8 mouse cellular contexts compared by ENCODE assay signal in genomic region chr17:24530361-24531050, GRCm38 (mm10). TPM values are rescaled to one million over a fixed set of nuclear protein-coding genes. Genes with fewer than 3 reads are reported as not detected.
DNase-seq lines count a peak whose midpoint lies in the region; ATAC-seq and TF ChIP-seq lines count a peak whose summit lies in the region.

No protein-coding gene starts in this region.

- H3K27ac ChIP-seq in heart, embryonic 11.5 days (ENCODE audit: low read depth, low read length) = no peak overlapping the region
- H3K27ac ChIP-seq in ES-Bruce4 (ENCODE audit: insufficient read depth, low read length) = peak overlapping the region; percentile 96; the same call in 1 of the 2 replicates
- H3K27ac ChIP-seq in forebrain, embryonic 14.5 days (ENCODE audit: low read depth, low read length) = no peak overlapping the region
- H3K27ac ChIP-seq in liver, embryonic 15.5 days (replicated peaks) = peak overlapping the region; percentile 84; the same call in 1 of the 2 replicates

- H3K4me1 ChIP-seq in heart, embryonic 11.5 days (ENCODE audit: control insufficient read depth, insufficient read depth, low read length) = peaks cover 33% of the 10 kb centered on the region
- H3K4me1 ChIP-seq in ES-Bruce4 (ENCODE audit: control insufficient read depth, insufficient read depth, low read length) = no peaks in the 10 kb centered on the region
- peaks cover 30% of the 10 kb centered on the region for H3K4me1 ChIP-seq in forebrain, embryonic 14.5 days (ENCODE audit: control insufficient read depth, insufficient read depth, low read length)
- H3K4me1 ChIP-seq in liver, embryonic 15.5 days (replicated peaks) = peaks cover 71% of the 10 kb centered on the region

- peaks cover 5% of the 10 kb centered on the region for H3K36me3 ChIP-seq in heart, embryonic 11.5 days (ENCODE audit: control insufficient read depth, insufficient read depth, low read length)
- peaks cover 27% of the 10 kb centered on the region for H3K36me3 ChIP-seq in ES-Bruce4 (ENCODE audit: control insufficient read depth, insufficient read depth, low read length, poor library complexity, severe bottlenecking)
- H3K36me3 ChIP-seq in forebrain, embryonic 14.5 days (ENCODE audit: control insufficient read depth, insufficient read depth, low read length) = peaks cover 15% of the 10 kb centered on the region
- H3K36me3 ChIP-seq in liver, embryonic 15.5 days (replicated peaks) = peaks cover 21% of the 10 kb centered on the region; the same call in 1 of the 2 replicates

- H3K27me3 ChIP-seq in heart, embryonic 11.5 days (ENCODE audit: control insufficient read depth, insufficient read depth, low read length) = no peaks in the 10 kb centered on the region
- H3K27me3 ChIP-seq in ES-Bruce4 (ENCODE audit: control insufficient read depth, insufficient read depth, low read length, poor library complexity, severe bottlenecking) = no peaks in the 10 kb centered on the region
- no peaks in the 10 kb centered on the region for H3K27me3 ChIP-seq in forebrain, embryonic 14.5 days (replicated peaks; ENCODE audit: control insufficient read depth, insufficient read depth, low read length)
- no peaks in the 10 kb centered on the region for H3K27me3 ChIP-seq in liver, embryonic 15.5 days

- 33% methylated on average over 8 of the region's 8 CpGs for WGBS in heart, embryonic 11.5 days (ENCODE audit: insufficient replicate concordance)
- 26% methylated on average over 8 of the region's 8 CpGs for WGBS in forebrain, embryonic 14.5 days
- WGBS in liver, embryonic 15.5 days (ENCODE audit: insufficient replicate concordance) = 24% methylated on average over 8 of the region's 8 CpGs

- no peaks in the 10 kb centered on the region for H3K9me3 ChIP-seq in heart, embryonic 11.5 days (replicated peaks; ENCODE audit: control insufficient read depth, low read length)
- no peaks in the 10 kb centered on the region for H3K9me3 ChIP-seq in ES-Bruce4 (replicated peaks; ENCODE audit: control insufficient read depth, insufficient read depth, low read length, poor library complexity, severe bottlenecking)
- no peaks in the 10 kb centered on the region for H3K9me3 ChIP-seq in forebrain, embryonic 14.5 days (replicated peaks; ENCODE audit: control insufficient read depth, low read length)
- no peaks in the 10 kb centered on the region for H3K9me3 ChIP-seq in liver, embryonic 15.5 days (replicated peaks)

- no peak for ATAC-seq in heart, embryonic 11.5 days (replicated peaks; ENCODE audit: insufficient number of reproducible peaks, low FRiP score, low TSS enrichment)
- ATAC-seq in forebrain, embryonic 14.5 days = no peak
- ATAC-seq in liver, embryonic 15.5 days (ENCODE audit: insufficient read depth) = no peak

- H3K4me2 ChIP-seq in heart, embryonic 11.5 days = peak overlapping the region; percentile 85
- peak overlapping the region; percentile 94 for H3K4me2 ChIP-seq in forebrain, embryonic 14.5 days (ENCODE audit: low read length)
- H3K4me2 ChIP-seq in liver, embryonic 15.5 days = peak overlapping the region; percentile 85

- H3K9ac ChIP-seq in heart, embryonic 11.5 days (ENCODE audit: low read depth, low read length) = peak overlapping the region; percentile 80
- peak overlapping the region; percentile 98 for H3K9ac ChIP-seq in ES-Bruce4 (ENCODE audit: low read depth, poor library complexity, severe bottlenecking)
- peak overlapping the region; percentile 85 for H3K9ac ChIP-seq in forebrain, embryonic 14.5 days (ENCODE audit: low read length)
- H3K9ac ChIP-seq in liver, embryonic 15.5 days = peak overlapping the region; percentile 67; the same call in 1 of the 2 replicates

- intact Hi-C loops in heart, postnatal 14 days (cut with DNase I) = no loop called here
- intact Hi-C loops in left cerebral cortex, postnatal 4 days (cut with DNase I) = no loop called here

- peak; percentile 10 for TF ChIP-seq CTCF in ES-Bruce4 (IDR thresholded peaks at IDR 0.05; ENCODE audit: low read depth, low read length)

- peak overlapping the region; percentile 95 for H3K4me3 ChIP-seq in heart, embryonic 11.5 days (ENCODE audit: low read depth, low read length)
- peak overlapping the region; percentile 99 for H3K4me3 ChIP-seq in ES-Bruce4 (ENCODE audit: low read depth, low read length)
- no peak overlapping the region for H3K4me3 ChIP-seq in forebrain, embryonic 14.5 days (ENCODE audit: low read depth, low read length)
- H3K4me3 ChIP-seq in liver, embryonic 15.5 days (replicated peaks) = peak overlapping the region; percentile 78

- TF ChIP-seq EP300 in ES-Bruce4 (IDR thresholded peaks at IDR 0.05; ENCODE audit: insufficient read depth, low read depth, low read length) = no peak

- TF ChIP-seq POLR2A in ES-Bruce4 (IDR thresholded peaks at IDR 0.05; ENCODE audit: insufficient read depth, low read length) = no peak

- DNase-seq in heart, postnatal 14 days = no peak
- DNase-seq in forebrain, embryonic 14.5 days (ENCODE audit: low spot score) = no peak
- no peak for DNase-seq in frontal cortex, postnatal 25 days (ENCODE audit: low spot score in 2 of 2)
- DNase-seq in left cerebral cortex, postnatal 4 days = no peak
- no peak for DNase-seq in adrenal gland, adult 18-20 months (ENCODE audit: low spot score in 2 of 2)

RNA-seq across cellular contexts. Expression of gene Traf7, which starts 2.8 kb away (rescaled TPM):
- 72.3 and 80.1 TPM in 2 replicates for polyA plus RNA-seq in heart, embryonic 11.5 days (2014; fragmentation: Nextera tagmentation; extraction: Ambion mirVana)
- 10 to 100 TPM; 57.2 to 65.5 TPM for total RNA-seq in heart, postnatal 14 days (2021)
- polyA plus RNA-seq in ES-Bruce4 (2011; ENCODE audit: insufficient read depth, insufficient read length, low read depth, missing spikeins) = 145 and 168 TPM in 2 replicates
- 80.1 and 96.6 TPM in 2 replicates for polyA plus RNA-seq in forebrain, embryonic 14.5 days (2014; fragmentation: Nextera tagmentation; extraction: Ambion mirVana)
- 32.9 and 35.2 TPM in 2 replicates for polyA plus RNA-seq in liver, embryonic 15.5 days (2015; fragmentation: Nextera tagmentation; extraction: Ambion mirVana)
- 100 to 1,000 TPM; 166 to 172 TPM for total RNA-seq in left cerebral cortex, postnatal 4 days (2021)
- 100 to 1,000 TPM; 101 to 105 TPM for total RNA-seq in adrenal gland, adult 18-20 months (2021)

RNA-seq across cellular contexts. Expression of gene Rab26, which starts 3.5 kb away (rescaled TPM):
- 1.1 and 1.9 TPM in 2 replicates for polyA plus RNA-seq in heart, embryonic 11.5 days (2014; fragmentation: Nextera tagmentation; extraction: Ambion mirVana)
- under 1 TPM; 0.19 to 0.34 TPM for total RNA-seq in heart, postnatal 14 days (2021)
- polyA plus RNA-seq in ES-Bruce4 (2011; ENCODE audit: insufficient read depth, insufficient read length, low read depth, missing spikeins) = 1.2 and 1.5 TPM in 2 replicates
- 4.0 TPM in 2 replicates for polyA plus RNA-seq in forebrain, embryonic 14.5 days (2014; fragmentation: Nextera tagmentation; extraction: Ambion mirVana)
- polyA plus RNA-seq in liver, embryonic 15.5 days (2015; fragmentation: Nextera tagmentation; extraction: Ambion mirVana) = 0.64 and 0.74 TPM in 2 replicates
- 10 to 100 TPM; 12.2 to 12.5 TPM for total RNA-seq in left cerebral cortex, postnatal 4 days (2021)
- 1 to 10 TPM; 1.5 to 2.0 TPM for total RNA-seq in adrenal gland, adult 18-20 months (2021)

RNA-seq across cellular contexts. Expression of gene Pkd1, which starts 19.1 kb away (rescaled TPM):
- polyA plus RNA-seq in heart, embryonic 11.5 days (2014; fragmentation: Nextera tagmentation; extraction: Ambion mirVana) = 8.9 and 9.2 TPM in 2 replicates
- 10 to 100 TPM; 58.0 to 63.2 TPM for total RNA-seq in heart, postnatal 14 days (2021)
- 13.0 and 14.8 TPM in 2 replicates for polyA plus RNA-seq in ES-Bruce4 (2011; ENCODE audit: insufficient read depth, insufficient read length, low read depth, missing spikeins)
- 12.9 and 16.7 TPM in 2 replicates for polyA plus RNA-seq in forebrain, embryonic 14.5 days (2014; fragmentation: Nextera tagmentation; extraction: Ambion mirVana)
- 2.6 and 3.0 TPM in 2 replicates for polyA plus RNA-seq in liver, embryonic 15.5 days (2015; fragmentation: Nextera tagmentation; extraction: Ambion mirVana)
- 10 to 100 TPM; 75.0 to 91.3 TPM for total RNA-seq in left cerebral cortex, postnatal 4 days (2021)
- total RNA-seq in adrenal gland, adult 18-20 months (2021) = 10 to 100 TPM; 37.9 to 38.2 TPM

RNA-seq across cellular contexts. Expression of gene Caskin1, which starts 42.1 kb away (rescaled TPM):
- 0.40 and 0.49 TPM in 2 replicates for polyA plus RNA-seq in heart, embryonic 11.5 days (2014; fragmentation: Nextera tagmentation; extraction: Ambion mirVana)
- total RNA-seq in heart, postnatal 14 days (2021) = under 1 TPM; 0.10 to 0.43 TPM
- polyA plus RNA-seq in ES-Bruce4 (2011; ENCODE audit: insufficient read depth, insufficient read length, low read depth, missing spikeins) = 1.7 and 3.3 TPM in 2 replicates
- 9.1 and 14.6 TPM in 2 replicates for polyA plus RNA-seq in forebrain, embryonic 14.5 days (2014; fragmentation: Nextera tagmentation; extraction: Ambion mirVana)
- polyA plus RNA-seq in liver, embryonic 15.5 days (2015; fragmentation: Nextera tagmentation; extraction: Ambion mirVana) = 0.05 and 0.09 TPM in 2 replicates
- 100 to 1,000 TPM; 158 to 180 TPM for total RNA-seq in left cerebral cortex, postnatal 4 days (2021)
- 10 to 100 TPM; 16.0 to 31.5 TPM for total RNA-seq in adrenal gland, adult 18-20 months (2021)

RNA-seq across cellular contexts. Expression of gene Mlst8, which starts 51.6 kb away (rescaled TPM):
- polyA plus RNA-seq in heart, embryonic 11.5 days (2014; fragmentation: Nextera tagmentation; extraction: Ambion mirVana) = 17.5 and 20.9 TPM in 2 replicates
- 10 to 100 TPM in 1 of 2 experiments, 1 to 10 TPM in 1; 10.0 to 10.8 TPM for total RNA-seq in heart, postnatal 14 days (2021)
- 20.4 and 22.8 TPM in 2 replicates for polyA plus RNA-seq in ES-Bruce4 (2011; ENCODE audit: insufficient read depth, insufficient read length, low read depth, missing spikeins)
- polyA plus RNA-seq in forebrain, embryonic 14.5 days (2014; fragmentation: Nextera tagmentation; extraction: Ambion mirVana) = 31.8 and 37.2 TPM in 2 replicates
- 12.0 and 13.6 TPM in 2 replicates for polyA plus RNA-seq in liver, embryonic 15.5 days (2015; fragmentation: Nextera tagmentation; extraction: Ambion mirVana)
- 10 to 100 TPM; 33.4 to 39.1 TPM for total RNA-seq in left cerebral cortex, postnatal 4 days (2021)
- 10 to 100 TPM; 24.6 to 26.5 TPM for total RNA-seq in adrenal gland, adult 18-20 months (2021)

Comparison
In these comparisons a context has a peak if more than half of its experiments do, and no peak if none do; other contexts are left out.
1. H3K27ac ChIP-seq: peak in ES-Bruce4 (single experiment) and liver, embryonic 15.5 days (single experiment); none in heart, embryonic 11.5 days (single experiment) and forebrain, embryonic 14.5 days (single experiment).
2. Peak in every context shown above with its lines, with median percentiles within 50 percentile points of each other: H3K4me2 ChIP-seq and H3K9ac ChIP-seq.